Mouse (Mus musculus) liver, adult 2 months (tissue): ENCODE data around the gene Tsen2.

ENCODE experiments used
- CTCF ChIP-seq: fragments of 200-500 bp; IDR thresholded peaks from 2 replicates; pipeline ENCODE4 v1.5.1; 2011; ENCODE audit warnings: low read depth, low read length, control low read depth
- POLR2A ChIP-seq: fragments of 200-500 bp; IDR thresholded peaks from 2 replicates; pipeline ENCODE4 v1.6.1; 2011; ENCODE audit warnings: low read length, control low read depth; ENCODE audit not compliant: insufficient read depth; ENCODE audit errors: extremely low read depth

- TF ChIP-seq CTCF (no peak), POLR2A (no peak)
Measured at GRCm38 (mm10) chr6:115555485-115555884, 11.0 kb downstream of the Tsen2 start.
